Mouse (Mus musculus): Measurements from ENCODE around the gene Myh7b. TPM values are rescaled to one million over a fixed set of nuclear protein-coding genes. Genes with fewer than 3 reads are reported as not detected.

The Myh7b gene
- polyA plus RNA-seq (2017; shearing (Covaris generic)), result 0.17 TPM

DNA sequence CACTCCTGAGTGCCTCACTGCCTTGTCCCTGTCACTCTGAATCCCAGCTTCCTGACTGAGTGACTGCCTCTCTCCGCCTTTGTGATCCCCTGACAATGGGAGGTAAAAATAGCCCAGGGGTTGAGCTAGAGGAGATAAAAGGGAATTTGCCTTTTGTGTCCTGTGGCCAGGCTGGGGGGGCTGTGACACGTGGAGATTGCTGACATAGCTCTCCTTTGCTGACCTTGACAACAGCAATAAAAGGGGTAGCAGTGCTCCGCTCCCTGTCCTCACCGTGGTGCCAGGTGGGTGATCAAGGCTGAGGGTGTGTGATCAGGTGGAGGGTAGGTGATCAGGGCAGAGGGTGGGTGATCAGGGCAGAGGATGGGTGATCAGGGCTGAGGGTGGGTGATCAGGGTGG lies at the start of gene Myh7b:
Gene Myh7b (plus strand): TSS at position 235 of the 400 bp plus-strand sequence.

DNA sequence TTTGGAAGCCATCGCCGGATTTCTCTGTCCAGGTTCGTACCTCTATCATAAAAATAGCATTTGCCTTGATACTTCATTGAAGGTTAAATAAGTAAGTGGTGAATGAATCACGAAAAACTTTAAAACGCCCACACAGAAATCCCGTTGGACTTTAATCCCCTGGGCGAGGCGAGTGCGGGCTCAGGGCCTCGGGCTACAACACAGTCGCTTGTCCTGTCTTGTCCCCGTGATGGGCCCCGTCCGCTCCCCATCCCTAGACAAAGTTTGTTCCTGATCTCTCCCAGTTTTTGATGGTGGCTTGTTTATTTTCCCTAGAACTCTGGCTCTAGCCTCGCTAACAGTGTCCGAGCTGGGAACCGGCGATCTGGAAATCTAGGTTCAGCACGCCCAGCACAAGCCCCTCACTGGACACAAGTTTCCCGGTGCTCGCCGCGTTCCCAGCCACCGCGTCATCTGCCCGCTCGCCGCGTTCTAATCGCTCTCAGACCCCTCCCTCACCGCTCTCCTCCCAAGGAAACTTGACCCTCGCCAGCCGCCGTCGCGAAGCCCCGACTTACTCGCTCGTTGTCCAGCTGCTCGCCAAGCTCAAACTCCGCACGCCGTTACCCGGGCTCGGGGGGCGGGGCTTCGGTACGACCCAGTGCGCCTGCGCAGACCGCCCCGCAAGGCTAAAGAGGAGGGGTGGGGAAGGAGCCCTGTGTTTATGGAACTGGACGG lies 18.7 kb upstream of the Myh7b start, which contains the start of gene Gss:
Gene Gss (minus strand): TSS at position 674 of the 717 bp plus-strand sequence.

Other genes starting within 250 kb of the Myh7b start
- 1.8 TPM for gene Trp53inp2, start 230.2 kb upstream of the Myh7b start, polyA plus RNA-seq (2017; shearing (Covaris generic))
- 7.0 TPM for gene Ncoa6, start 137.3 kb upstream of the Myh7b start, polyA plus RNA-seq (2017; shearing (Covaris generic))
- 47.3 TPM for gene Acss2, start 93.3 kb upstream of the Myh7b start, polyA plus RNA-seq (2017; shearing (Covaris generic))
- gene Ggt7, start 93.0 kb upstream of the Myh7b start, polyA plus RNA-seq (2017; shearing (Covaris generic)), result 22.5 TPM
- 18.3 TPM for gene Gss, start 18.4 kb upstream of the Myh7b start, polyA plus RNA-seq (2017; shearing (Covaris generic))
- gene Trpc4ap, start 81.2 kb downstream of the Myh7b start, polyA plus RNA-seq (2017; shearing (Covaris generic)), result 134 TPM
- 82.2 TPM for gene Edem2, start 118.3 kb downstream of the Myh7b start, polyA plus RNA-seq (2017; shearing (Covaris generic))
- gene Gm17581, start 124.7 kb downstream of the Myh7b start, polyA plus RNA-seq (2017; shearing (Covaris generic)), result not detected
- not detected for gene Procr, start 139.9 kb downstream of the Myh7b start, polyA plus RNA-seq (2017; shearing (Covaris generic))
- gene Mmp24, start 164.1 kb downstream of the Myh7b start, polyA plus RNA-seq (2017; shearing (Covaris generic)), result 0.10 TPM
- 58.9 TPM for gene BC029722, start 208.2 kb downstream of the Myh7b start, polyA plus RNA-seq (2017; shearing (Covaris generic))
- gene Eif6, start 215.7 kb downstream of the Myh7b start, polyA plus RNA-seq (2017; shearing (Covaris generic)), result 228 TPM
- not detected for gene Fam83c, start 223.6 kb downstream of the Myh7b start, polyA plus RNA-seq (2017; shearing (Covaris generic))

Data from inflammation-experienced regulatory T-cells, adult 16 weeks (primary cell).